Mouse (Mus musculus) MEL (cell line): ENCODE data around the gene Ndufv1.

Source experiments
- CHD2 ChIP-seq: IDR thresholded peaks from 2 replicates; pipeline ENCODE4 v1.6.1; 2011; ENCODE audit warnings: low read length, improper control_type of control experiment
- CTCF ChIP-seq, 3 experiments: IDR thresholded peaks in 2 of 3; conservative IDR thresholded peaks in 1 of 3; 2 replicates each; pipeline ENCODE4 v1.5.1; 2011 to 2012; ENCODE audit warnings: low read length in 3 of 3, low read depth in 2 of 3, mild to moderate bottlenecking in 2 of 3, improper control_type of control experiment in 1 of 3, inconsistent platforms in 1 of 3, mixed read lengths in 1 of 3, moderate library complexity in 1 of 3; ENCODE audit not compliant: control insufficient read depth in 1 of 3, insufficient read depth in 1 of 3, poor library complexity in 1 of 3, severe bottlenecking in 1 of 3
- EP300 ChIP-seq, 2 experiments: IDR thresholded peaks; 2 replicates each; pipeline ENCODE4 v1.6.1; 2011; ENCODE audit warnings: improper control_type of control experiment in 2 of 2, low read length in 2 of 2, low read depth in 1 of 2, mild to moderate bottlenecking in 1 of 2
- GATA1 ChIP-seq: IDR thresholded peaks from 2 replicates; pipeline ENCODE4 v1.6.1; 2011; ENCODE audit warnings: low read depth, low read length, improper control_type of control experiment
- MAX ChIP-seq: IDR thresholded peaks from 2 replicates; pipeline ENCODE4 v1.6.1; 2011; ENCODE audit warnings: low read length, improper control_type of control experiment
- POLR2A ChIP-seq, 2 experiments: IDR thresholded peaks; 2 replicates each; pipeline ENCODE4 v1.6.1; 2011 to 2012; ENCODE audit warnings: low read length in 2 of 2, mild to moderate bottlenecking in 2 of 2, control low read depth in 1 of 2, improper control_type of control experiment in 1 of 2, low read depth in 1 of 2, moderate library complexity in 1 of 2; ENCODE audit not compliant: control insufficient read depth in 1 of 2, insufficient read depth in 1 of 2, poor library complexity in 1 of 2
- SIN3A ChIP-seq: IDR thresholded peaks from 2 replicates; pipeline ENCODE4 v1.6.1; 2012; ENCODE audit warnings: low read length, improper control_type of control experiment, inconsistent platforms
- TCF12 ChIP-seq: IDR thresholded peaks from 2 replicates; pipeline ENCODE4 v1.6.1; 2014; ENCODE audit warnings: low read depth, mild to moderate bottlenecking, inconsistent platforms, low read length, improper control_type of control experiment, moderate library complexity
- UBTF ChIP-seq: IDR thresholded peaks from 2 replicates; pipeline ENCODE4 v1.6.1; 2012; ENCODE audit warnings: low read depth, mild to moderate bottlenecking, inconsistent platforms, low read length, improper control_type of control experiment, moderate library complexity, borderline replicate concordance; ENCODE audit not compliant: insufficient read depth
- USF2 ChIP-seq, 2 experiments: IDR thresholded peaks; 2 replicates each; pipeline ENCODE4 v1.6.1; 2011 to 2012; ENCODE audit warnings: improper control_type of control experiment in 2 of 2, low read length in 2 of 2, borderline replicate concordance in 1 of 2, inconsistent platforms in 1 of 2, low read depth in 1 of 2, mild to moderate bottlenecking in 1 of 2; ENCODE audit not compliant: insufficient read depth in 1 of 2
- ZC3H11A ChIP-seq: IDR thresholded peaks from 2 replicates; pipeline ENCODE4 v1.6.1; 2012; ENCODE audit warnings: low read depth, mild to moderate bottlenecking, inconsistent platforms, low read length, improper control_type of control experiment
- ZNF384 ChIP-seq: IDR thresholded peaks from 2 replicates; pipeline ENCODE4 v1.6.1; 2012; ENCODE audit warnings: low read depth, mild to moderate bottlenecking, inconsistent platforms, low read length, improper control_type of control experiment

- TF ChIP-seq CTCF (IDR thresholded peaks at IDR 0.05 in 2 of 3, conservative IDR thresholded peaks at IDR 0.05 in 1 of 3; ENCODE audit: control insufficient read depth in 1 of 3, insufficient read depth in 1 of 3, low read depth in 2 of 3, low read length in 3 of 3, poor library complexity in 1 of 3, severe bottlenecking in 1 of 3) (no peak), POLR2A (IDR thresholded peaks at IDR 0.05; ENCODE audit: control insufficient read depth in 1 of 2, insufficient read depth in 1 of 2, low read depth in 1 of 2, low read length in 2 of 2, poor library complexity in 1 of 2) (no peak), TCF12 (no peak), ZC3H11A (no peak), UBTF (no peak), EP300 (IDR thresholded peaks at IDR 0.05; ENCODE audit: low read depth in 1 of 2, low read length in 2 of 2) (no peak), MAX (no peak), CHD2 (no peak), GATA1 (no peak), ZNF384 (no peak), SIN3A (no peak), USF2 (IDR thresholded peaks at IDR 0.05; ENCODE audit: borderline replicate concordance in 1 of 2, insufficient read depth in 1 of 2, low read depth in 1 of 2, low read length in 2 of 2) (no peak)
Observed at GRCm38 (mm10) chr19:3996106-3996505, 16.5 kb downstream of the Ndufv1 start.
